Mouse (Mus musculus) heart, postnatal 0 days (tissue): ENCODE results near the gene Sgk1. TPM values are rescaled to one million over a fixed set of nuclear protein-coding genes. Genes with fewer than 3 reads are reported as not detected.

Experiments
- ATAC-seq: fragments of 200-750 bp; cut with Nextera tagmentation; 2 replicates; pipeline ENCODE4 v1.8.0; 2017; ENCODE audit warnings: low read depth, moderate number of reproducible peaks, moderate library complexity; ENCODE audit not compliant: insufficient read depth
- DNase-seq: peaks from one replicate; pipeline ENCODE4 v3.0.0-alpha.2; 2016; ENCODE audit warnings: low spot score
- H3K27ac ChIP-seq: fragments of 300-500 bp; sonication (generic); 2 replicates; pipeline ENCODE4 v1.5.1; 2014; ENCODE audit warnings: low read depth, mild to moderate bottlenecking
- H3K27me3 ChIP-seq: fragments of 300-500 bp; sonication (generic); 2 replicates; pipeline ENCODE4 v1.6.1; 2014; ENCODE audit warnings: low read length, mixed read lengths; ENCODE audit not compliant: control insufficient read depth, insufficient read depth
- H3K36me3 ChIP-seq: fragments of 300-500 bp; sonication (generic); replicated peaks from 2 replicates; pipeline ENCODE4 v1.6.1; 2014; ENCODE audit warnings: low read length, mixed read lengths; ENCODE audit not compliant: control insufficient read depth, insufficient read depth
- H3K4me1 ChIP-seq: fragments of 300-500 bp; sonication (generic); 2 replicates; pipeline ENCODE4 v1.6.1; 2014; ENCODE audit warnings: antibody characterized with exemption; ENCODE audit not compliant: control insufficient read depth, insufficient read depth
- H3K4me2 ChIP-seq: fragments of 300-500 bp; sonication (generic); 2 replicates; pipeline ENCODE4 v1.6.1; 2014; ENCODE audit warnings: low read depth, mild to moderate bottlenecking, low read length, moderate library complexity
- H3K4me3 ChIP-seq: fragments of 300-500 bp; sonication (generic); 2 replicates; pipeline ENCODE4 v1.5.1; 2014; ENCODE audit warnings: low read depth, low read length
- H3K9ac ChIP-seq: fragments of 300-500 bp; sonication (generic); replicated peaks from 2 replicates; pipeline ENCODE4 v1.6.1; 2014; ENCODE audit warnings: low read depth, low read length, mixed read lengths
- H3K9me3 ChIP-seq: fragments of 300-500 bp; sonication (generic); replicated peaks from 2 replicates; pipeline ENCODE4 v1.6.1; 2016; ENCODE audit warnings: low read length; ENCODE audit not compliant: control insufficient read depth
- CTCF ChIP-seq: IDR thresholded peaks from 2 replicates; pipeline ENCODE4 v1.5.1; 2016; ENCODE audit warnings: antibody characterized with exemption, control low read depth, low read depth
- EP300 ChIP-seq: IDR thresholded peaks from 2 replicates; pipeline ENCODE4 v1.6.1; 2016; ENCODE audit warnings: antibody characterized with exemption, low read depth
- WGBS: fragments of 180-500 bp; shearing (Covaris S2); extraction: QIAGEN DNeasy Blood & Tissue Kit; methylation state at CpG from one replicate; pipeline ENCODE4 v1.1.7; 2014; 5-methylcytosine and 5-hydroxymethylcytosine counted together
- polyA plus RNA-seq: library from polyadenylated mRNA; unstranded; fragments of >200 nt; fragmentation: Nextera tagmentation; extraction: Ambion mirVana; gene quantifications from 2 replicates; pipeline ENCODE4 v1.2.1, GENCODE M21; 2015
- total RNA-seq: library from RNA; depleted of rRNA; stranded (reverse); fragments of >200 nt; gene quantifications from 2 replicates; pipeline ENCODE4 v1.2.3, GENCODE M21; 2014; ENCODE audit warnings: low replicate concordance

The Sgk1 gene
- total and polyA plus RNA-seq, 2 experiments from 2014 or later = 35.8 to 134 TPM

DNA sequence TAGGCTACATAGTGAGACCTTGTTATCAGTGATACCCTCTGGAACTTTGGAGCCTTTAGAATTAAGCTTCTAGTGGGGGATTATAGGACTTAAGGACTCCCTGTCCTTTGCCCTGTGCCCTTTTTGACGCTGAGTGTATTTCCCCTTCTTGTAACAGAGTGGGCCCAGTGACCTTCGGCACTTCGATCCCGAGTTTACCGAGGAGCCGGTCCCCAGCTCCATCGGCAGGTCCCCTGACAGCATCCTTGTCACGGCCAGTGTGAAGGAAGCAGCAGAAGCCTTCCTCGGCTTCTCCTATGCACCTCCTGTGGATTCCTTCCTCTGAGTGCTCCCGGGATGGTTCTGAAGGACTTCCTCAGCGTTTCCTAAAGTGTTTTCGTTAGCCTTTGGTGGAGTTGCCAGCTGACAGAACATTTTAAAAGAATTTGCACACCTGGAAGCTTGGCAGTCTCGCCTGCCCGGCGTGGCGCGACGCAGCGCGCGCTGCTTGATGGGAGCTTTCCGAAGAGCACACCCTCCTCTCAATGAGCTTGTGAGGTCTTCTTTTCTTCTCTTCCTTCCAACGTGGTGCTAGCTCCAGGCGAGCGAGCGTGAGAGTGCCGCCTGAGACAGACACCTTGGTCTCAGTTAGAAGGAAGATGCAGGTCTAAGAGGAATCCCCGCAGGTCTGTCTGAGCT is 116.7 kb downstream of the Sgk1 start:
- WGBS = 61% methylated on average over 28 of the region's 28 CpGs
- peak overlapping the region; percentile 56; the same call in 1 of the 2 replicates for H3K9ac ChIP-seq
- H3K4me1 ChIP-seq = no peaks in the 10 kb centered on the region
- no peak for ATAC-seq
- peak overlapping the region; percentile 81 for H3K4me3 ChIP-seq
- H3K27ac ChIP-seq = no peak overlapping the region
- H3K27me3 ChIP-seq = no peaks in the 10 kb centered on the region
- no peaks in the 10 kb centered on the region for H3K9me3 ChIP-seq
- TF ChIP-seq EP300 (no peak), CTCF (no peak)
- H3K4me2 ChIP-seq = peak overlapping the region; percentile 93
- H3K36me3 ChIP-seq = peaks cover 39% of the 10 kb centered on the region
- DNase-seq = no peak

GRCm38 (mm10) chr10:22000491-22001306 is 118.7 kb downstream of the Sgk1 start:
- ATAC-seq = peak; percentile 25; the same call in 1 of the 2 replicates
- H3K4me3 ChIP-seq = no peak overlapping the region
- no peaks in the 10 kb centered on the region for H3K4me1 ChIP-seq
- no peak for DNase-seq
- no peak for TF ChIP-seq EP300
- no peak for TF ChIP-seq CTCF
- peaks cover 39% of the 10 kb centered on the region for H3K36me3 ChIP-seq
- H3K27me3 ChIP-seq = no peaks in the 10 kb centered on the region
- 58% methylated on average over 10 of the region's 10 CpGs for WGBS
- no peaks in the 10 kb centered on the region for H3K9me3 ChIP-seq
- H3K27ac ChIP-seq = no peak overlapping the region
- H3K4me2 ChIP-seq = 0 out of 2 replicates have a peak overlapping the region, but pooled peaks have one; percentile 20
- no peak overlapping the region for H3K9ac ChIP-seq

DNA sequence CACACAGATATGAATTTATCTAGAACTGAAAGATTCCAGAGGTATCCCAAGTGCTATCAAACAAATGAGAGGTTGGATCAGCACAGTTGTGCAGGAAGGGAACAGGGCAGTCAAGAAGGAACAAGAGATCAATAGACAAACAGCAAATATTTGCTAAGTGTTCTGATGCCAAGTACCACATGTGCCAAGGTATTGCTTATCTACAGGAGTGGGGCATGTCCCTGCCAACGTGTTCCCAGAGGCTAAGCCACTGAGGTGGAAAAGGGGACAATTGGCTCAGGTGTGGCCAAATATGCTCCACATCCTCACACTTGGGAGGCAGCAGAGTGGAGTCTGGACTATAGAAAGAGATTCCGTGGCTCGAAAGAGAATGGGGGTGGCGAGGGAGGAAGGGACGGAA is 119.6 kb downstream of the Sgk1 start:
- H3K27ac ChIP-seq = no peak overlapping the region
- ATAC-seq = no peak

DNA sequence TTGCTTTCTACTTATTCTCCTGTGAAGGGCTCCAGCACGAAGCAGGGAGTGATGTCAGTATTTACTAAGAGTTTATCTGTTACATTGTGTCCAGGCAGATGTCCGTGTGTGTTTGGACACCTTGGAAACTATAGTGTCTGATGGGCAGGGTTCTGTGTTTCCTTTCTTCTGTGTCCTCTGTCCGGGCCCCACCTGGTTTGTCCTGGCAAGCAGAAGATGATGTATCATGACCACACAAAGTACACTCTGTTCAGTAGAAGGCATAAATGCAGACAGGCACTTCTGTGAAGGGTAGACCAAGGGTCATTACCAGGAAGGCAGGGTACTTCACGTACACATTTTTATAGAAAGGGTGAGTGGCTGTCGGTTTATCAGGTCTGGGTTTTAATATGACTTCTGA is 122.8 kb downstream of the Sgk1 start:
- Histone ChIP-seq H3K4me1 (no peaks in the 10 kb centered on the region), H3K9ac (no peak overlapping the region), H3K9me3 (no peaks in the 10 kb centered on the region), H3K4me3 (no peak overlapping the region), H3K27ac (no peak overlapping the region), H3K36me3 (0 out of 2 replicates have a peak, but pooled peaks cover 2% of the 10 kb centered on the region), H3K27me3 (no peaks in the 10 kb centered on the region), H3K4me2 (no peak overlapping the region)
- WGBS = 67% methylated on average over 5 of the region's 5 CpGs
- TF ChIP-seq CTCF = no peak
- no peak for TF ChIP-seq EP300
- DNase-seq = no peak
- no peak for ATAC-seq

More for the DNA sequence above, 119.6 kb downstream of the Sgk1 start:
- Histone ChIP-seq H3K36me3 (peaks cover 31% of the 10 kb centered on the region), H3K9me3 (no peaks in the 10 kb centered on the region), H3K4me3 (no peak overlapping the region), H3K4me1 (no peaks in the 10 kb centered on the region), H3K4me2 (no peak overlapping the region), H3K27me3 (no peaks in the 10 kb centered on the region), H3K9ac (no peak overlapping the region)
- TF ChIP-seq CTCF (no peak), EP300 (no peak)
- no peak for DNase-seq
- WGBS = 65% methylated on average over 2 of the region's 5 CpGs

GRCm38 (mm10) chr10:22007160-22007801 is 125.3 kb downstream of the Sgk1 start:
- Histone ChIP-seq H3K4me3 (no peak overlapping the region), H3K4me1 (no peaks in the 10 kb centered on the region), H3K9me3 (no peaks in the 10 kb centered on the region), H3K4me2 (no peak overlapping the region), H3K36me3 (no peaks in the 10 kb centered on the region), H3K27ac (no peak overlapping the region), H3K27me3 (no peaks in the 10 kb centered on the region), H3K9ac (no peak overlapping the region)
- 76% methylated on average over 10 of the region's 10 CpGs for WGBS
- TF ChIP-seq CTCF (no peak), EP300 (no peak)
- no peak for ATAC-seq
- no peak for DNase-seq
